Mouse (Mus musculus) intestine, embryonic 16.5 days (tissue): Measurements from ENCODE around the gene Ampd3. TPM values are rescaled to one million over a fixed set of nuclear protein-coding genes. Genes with fewer than 3 reads are reported as not detected.

Experiments used
- ATAC-seq: fragments of 200-750 bp; cut with Nextera tagmentation; 2 replicates; pipeline ENCODE4 v1.8.0; 2017; ENCODE audit warnings: moderate TSS enrichment, moderate library complexity
- H3K27ac ChIP-seq: fragments of 300-500 bp; sonication (generic); 2 replicates; pipeline ENCODE4 v1.5.1; 2014; ENCODE audit warnings: mild to moderate bottlenecking, low read length
- H3K27me3 ChIP-seq: fragments of 300-500 bp; sonication (generic); replicated peaks from 2 replicates; pipeline ENCODE4 v1.6.1; 2014; ENCODE audit warnings: low read length, control low read depth, mixed read lengths; ENCODE audit not compliant: control insufficient read depth, insufficient read depth
- H3K36me3 ChIP-seq: fragments of 300-500 bp; sonication (generic); 2 replicates; pipeline ENCODE4 v1.6.1; 2014; ENCODE audit warnings: low read length, control low read depth; ENCODE audit not compliant: control insufficient read depth, insufficient read depth
- H3K4me1 ChIP-seq: fragments of 300-500 bp; sonication (generic); 2 replicates; pipeline ENCODE4 v1.6.1; 2014; ENCODE audit warnings: low read length, control low read depth, mixed read lengths; ENCODE audit not compliant: control insufficient read depth, insufficient read depth
- H3K4me2 ChIP-seq: fragments of 300-500 bp; sonication (generic); 2 replicates; pipeline ENCODE4 v1.6.1; 2014; ENCODE audit warnings: low read depth, low read length, control low read depth
- H3K4me3 ChIP-seq: fragments of 300-500 bp; sonication (generic); 2 replicates; pipeline ENCODE4 v1.5.1; 2014; ENCODE audit warnings: mild to moderate bottlenecking, low read length
- H3K9ac ChIP-seq: fragments of 300-500 bp; sonication (generic); 2 replicates; pipeline ENCODE4 v1.6.1; 2014; ENCODE audit warnings: low read depth, low read length
- H3K9me3 ChIP-seq: fragments of 300-500 bp; sonication (generic); 2 replicates; pipeline ENCODE4 v1.6.1; 2016; ENCODE audit warnings: low read length, control low read depth; ENCODE audit not compliant: control insufficient read depth
- WGBS: fragments of 180-500 bp; shearing (Covaris S2); extraction: QIAGEN DNeasy Blood & Tissue Kit; methylation state at CpG from one replicate; pipeline ENCODE4 v1.1.7; 2014; 5-methylcytosine and 5-hydroxymethylcytosine counted together
- polyA plus RNA-seq: library from polyadenylated mRNA; unstranded; fragments of >200 nt; fragmentation: Nextera tagmentation; extraction: Ambion mirVana; gene quantifications from 2 replicates; pipeline ENCODE4 v1.2.1, GENCODE M21; 2015

The Ampd3 gene
- polyA plus RNA-seq, 1 experiment from 2014 or later: 4.0 TPM

- Histone ChIP-seq H3K9me3 (no peaks in the 10 kb centered on the region), H3K9ac (no peak overlapping the region), H3K27me3 (no peaks in the 10 kb centered on the region), H3K36me3 (no peaks in the 10 kb centered on the region), H3K27ac (no peak overlapping the region), H3K4me1 (no peaks in the 10 kb centered on the region), H3K4me2 (no peak overlapping the region), H3K4me3 (no peak overlapping the region)
- ATAC-seq: no peak
- WGBS: 39% methylated on average over 2 of the region's 2 CpGs
Measured at GRCm38 (mm10) chr7:110756440-110756839, 11.6 kb upstream of the Ampd3 start.

DNA sequence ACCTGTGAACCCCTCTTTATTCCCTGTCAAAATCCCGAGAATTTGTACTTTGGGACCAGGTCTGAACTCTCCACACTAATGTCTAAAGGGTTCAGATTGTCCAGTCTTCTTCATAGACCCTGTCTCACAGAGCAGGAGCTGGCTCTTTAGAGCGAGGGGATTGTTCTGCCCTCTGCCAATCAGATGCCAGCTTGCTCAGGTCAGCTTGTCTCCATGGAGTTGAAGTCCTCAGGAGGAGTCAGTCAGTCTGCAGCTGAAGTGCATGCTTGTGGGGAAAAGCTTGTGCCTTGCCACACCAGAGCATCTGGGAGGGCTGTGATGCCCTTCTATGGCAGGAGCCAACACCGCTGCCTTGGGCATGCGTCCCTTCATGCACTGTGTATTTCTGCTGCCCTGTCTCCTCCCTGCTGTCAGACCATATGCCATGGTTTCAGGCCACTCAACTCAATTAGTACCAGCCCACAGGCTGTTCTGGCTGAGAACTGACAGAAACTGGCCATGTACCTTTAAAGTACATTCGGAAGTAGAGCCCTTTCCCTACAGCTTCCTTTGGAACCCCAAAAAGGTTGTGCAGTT is 5.3 kb upstream of the Ampd3 start:
- no peaks in the 10 kb centered on the region for H3K27me3 ChIP-seq
- no peak for ATAC-seq
- WGBS: 85% methylated on average over 5 of the region's 5 CpGs
- H3K4me1 ChIP-seq: no peaks in the 10 kb centered on the region
- no peak overlapping the region for H3K27ac ChIP-seq
- no peak overlapping the region for H3K4me2 ChIP-seq
- no peaks in the 10 kb centered on the region for H3K9me3 ChIP-seq
- H3K36me3 ChIP-seq: no peaks in the 10 kb centered on the region
- H3K9ac ChIP-seq: no peak overlapping the region
- no peak overlapping the region for H3K4me3 ChIP-seq

- Histone ChIP-seq H3K27ac (no peak overlapping the region; the same call in 1 of the 2 replicates), H3K4me1 (peaks cover 10% of the 10 kb centered on the region), H3K4me2 (peak overlapping the region; percentile 93), H3K9me3 (no peaks in the 10 kb centered on the region), H3K9ac (peak overlapping the region; percentile 78), H3K36me3 (no peaks in the 10 kb centered on the region), H3K4me3 (peak overlapping the region; percentile 60), H3K27me3 (no peaks in the 10 kb centered on the region)
- WGBS: under 1% methylated on average over 51 of the region's 61 CpGs
- peak; percentile 79 for ATAC-seq
Measured at GRCm38 (mm10) chr7:110768451-110769064, 552 bp downstream of the Ampd3 start.

DNA sequence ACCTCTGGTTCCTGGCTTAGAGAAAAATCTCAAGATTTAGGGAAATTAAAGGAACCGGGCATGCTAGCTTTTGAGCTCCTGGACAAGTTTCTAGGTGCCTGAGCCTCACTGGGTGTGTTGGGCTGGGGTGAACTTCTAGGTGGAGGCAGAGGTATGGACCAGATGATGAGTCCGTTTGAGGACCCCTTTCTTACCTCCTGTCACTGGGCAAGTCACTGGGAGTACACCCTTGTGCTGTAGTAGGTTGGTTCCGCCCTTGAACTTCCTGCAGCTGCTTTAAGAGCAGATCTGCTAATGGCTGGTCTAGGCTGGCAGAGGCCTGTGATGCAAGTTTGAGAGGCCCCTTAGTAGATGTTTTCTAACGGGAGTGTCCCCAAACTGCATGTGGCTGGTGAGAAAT is 1.1 kb downstream of the Ampd3 start:
- 56% methylated on average over 4 of the region's 4 CpGs for WGBS
- Histone ChIP-seq H3K4me2 (peak overlapping the region; percentile 93), H3K4me1 (peaks cover 15% of the 10 kb centered on the region), H3K9ac (peak overlapping the region; percentile 78), H3K36me3 (no peaks in the 10 kb centered on the region), H3K27me3 (no peaks in the 10 kb centered on the region), H3K9me3 (no peaks in the 10 kb centered on the region), H3K27ac (no peak overlapping the region; the same call in none of the 2 replicates), H3K4me3 (peak overlapping the region; percentile 60)
- ATAC-seq: 0 out of 2 replicates have a peak, but pooled peaks have one; percentile 21

DNA sequence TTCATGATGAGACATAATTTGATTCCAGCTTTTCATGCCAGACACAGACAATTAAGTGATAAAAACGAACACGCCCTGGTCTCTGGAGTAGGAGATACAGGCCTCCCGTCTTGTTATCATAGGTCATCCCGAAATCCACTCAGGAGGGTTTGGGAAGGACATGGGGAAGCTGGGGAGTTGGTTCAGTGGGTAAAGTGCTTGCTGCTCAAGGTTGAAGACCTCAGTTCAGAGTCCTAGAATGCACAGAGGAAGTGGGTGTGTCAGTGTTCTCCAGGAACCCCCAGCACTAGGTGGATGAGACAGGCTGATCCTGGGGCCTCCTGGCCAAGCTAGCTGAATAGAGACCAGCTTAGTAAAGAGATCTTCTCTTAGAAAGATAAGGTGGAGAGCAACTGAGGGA is 2.9 kb downstream of the Ampd3 start:
- H3K4me1 ChIP-seq: peaks cover 18% of the 10 kb centered on the region
- H3K36me3 ChIP-seq: no peaks in the 10 kb centered on the region
- H3K27ac ChIP-seq: no peak overlapping the region
- no peaks in the 10 kb centered on the region for H3K27me3 ChIP-seq
- ATAC-seq: no peak
- H3K4me3 ChIP-seq: no peak overlapping the region
- no peaks in the 10 kb centered on the region for H3K9me3 ChIP-seq
- no peak overlapping the region for H3K9ac ChIP-seq
- H3K4me2 ChIP-seq: no peak overlapping the region
- 80% methylated on average over 4 of the region's 4 CpGs for WGBS

DNA sequence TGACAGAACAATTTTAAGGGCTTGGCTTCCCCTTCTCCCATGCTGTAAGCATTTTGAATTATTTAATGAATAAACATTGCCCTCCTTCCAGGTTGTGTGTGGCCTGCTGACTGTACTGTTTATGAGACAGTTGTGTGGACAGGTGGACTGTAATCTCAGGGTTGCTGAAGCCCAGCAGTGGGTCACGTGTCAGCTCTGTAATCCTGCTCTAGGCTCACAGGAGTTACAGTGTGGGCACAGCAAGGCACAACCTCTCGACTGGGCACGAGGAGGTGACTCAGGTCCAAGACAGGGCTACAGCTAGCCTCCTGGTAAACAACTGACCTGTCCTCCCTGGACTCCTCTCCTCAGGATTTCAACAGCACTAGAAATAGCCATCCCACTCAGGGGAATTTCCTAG is 4.3 kb downstream of the Ampd3 start:
- Histone ChIP-seq H3K9ac (no peak overlapping the region), H3K27me3 (no peaks in the 10 kb centered on the region), H3K9me3 (no peaks in the 10 kb centered on the region), H3K4me2 (no peak overlapping the region), H3K36me3 (no peaks in the 10 kb centered on the region), H3K27ac (no peak overlapping the region), H3K4me3 (no peak overlapping the region), H3K4me1 (peaks cover 25% of the 10 kb centered on the region)
- ATAC-seq: no peak
- WGBS: 79% methylated on average over 3 of the region's 3 CpGs

- WGBS: 41% methylated on average over 14 of the region's 14 CpGs
- Histone ChIP-seq H3K4me3 (peak overlapping the region; percentile 0; the same call in 1 of the 2 replicates), H3K4me1 (peaks cover 25% of the 10 kb centered on the region), H3K27me3 (no peaks in the 10 kb centered on the region), H3K27ac (peak overlapping the region; percentile 46), H3K9ac (peak overlapping the region; percentile 49; the same call in 1 of the 2 replicates), H3K4me2 (peak overlapping the region; percentile 18; the same call in 1 of the 2 replicates), H3K9me3 (no peaks in the 10 kb centered on the region), H3K36me3 (no peaks in the 10 kb centered on the region)
- ATAC-seq: peak; percentile 38; the same call in 1 of the 2 replicates
Measured at GRCm38 (mm10) chr7:110773204-110774002, 5.4 kb downstream of the Ampd3 start.

DNA sequence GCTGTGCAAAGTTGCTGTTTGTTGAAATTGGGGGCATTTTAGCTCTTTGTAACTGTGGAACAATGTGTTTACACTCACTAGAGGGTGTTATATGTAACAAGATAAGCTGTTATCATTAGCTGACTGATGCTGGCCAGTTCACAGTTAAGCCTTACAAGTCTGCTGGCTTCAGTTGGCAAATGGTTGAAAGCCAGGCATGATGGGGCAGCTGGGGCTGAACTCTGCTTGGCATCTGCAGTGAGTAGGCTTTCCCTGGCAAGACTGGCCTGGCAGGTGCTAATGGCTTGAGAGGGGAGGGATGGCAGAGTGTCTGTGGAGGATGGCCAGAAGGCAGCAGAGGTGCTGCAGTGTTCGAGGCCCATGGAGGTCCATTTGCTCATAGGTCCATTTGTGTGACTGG is 6.1 kb downstream of the Ampd3 start:
- H3K4me1 ChIP-seq: peaks cover 21% of the 10 kb centered on the region
- H3K9me3 ChIP-seq: no peaks in the 10 kb centered on the region
- no peak overlapping the region for H3K4me3 ChIP-seq
- H3K4me2 ChIP-seq: peak overlapping the region; percentile 18; the same call in 1 of the 2 replicates
- WGBS: 67% methylated on average over 1 of the region's 1 CpGs
- no peak for ATAC-seq
- peak overlapping the region; percentile 46 for H3K27ac ChIP-seq
- H3K36me3 ChIP-seq: no peaks in the 10 kb centered on the region
- H3K9ac ChIP-seq: peak overlapping the region; percentile 49; the same call in 1 of the 2 replicates
- H3K27me3 ChIP-seq: no peaks in the 10 kb centered on the region

GRCm38 (mm10) chr7:110774674-110775073 is 6.7 kb downstream of the Ampd3 start:
- Histone ChIP-seq H3K4me3 (no peak overlapping the region), H3K4me2 (no peak overlapping the region)

More at GRCm38 (mm10) chr7:110774674-110775073, 6.7 kb downstream of the Ampd3 start:
- no peaks in the 10 kb centered on the region for H3K27me3 ChIP-seq
- H3K36me3 ChIP-seq: no peaks in the 10 kb centered on the region
- no peaks in the 10 kb centered on the region for H3K9me3 ChIP-seq
- no peak overlapping the region for H3K27ac ChIP-seq
- H3K4me1 ChIP-seq: peaks cover 19% of the 10 kb centered on the region
- WGBS: 78% methylated on average over 8 of the region's 8 CpGs
- H3K9ac ChIP-seq: no peak overlapping the region
- peak; percentile 57 for ATAC-seq
